Mouse (Mus musculus) right cerebral cortex, adult 2 months (tissue): Measurements from ENCODE around the gene Vrk2.

Source experiments
- DNase-seq, 2 experiments: peaks; one replicate each; pipeline ENCODE4 v3.0.0; 2021 to 2022; ENCODE audit warnings: low spot score in 2 of 2

Vrk2 gene

GRCm38 (mm10) chr11:26551551-26551950 lies 42.2 kb downstream of the Vrk2 start:
- DNase-seq: no peak

- DNase-seq: no peak
These were observed 56.0 kb downstream of the Vrk2 start for GRCm38 (mm10) chr11:26537816-26538215.

DNA sequence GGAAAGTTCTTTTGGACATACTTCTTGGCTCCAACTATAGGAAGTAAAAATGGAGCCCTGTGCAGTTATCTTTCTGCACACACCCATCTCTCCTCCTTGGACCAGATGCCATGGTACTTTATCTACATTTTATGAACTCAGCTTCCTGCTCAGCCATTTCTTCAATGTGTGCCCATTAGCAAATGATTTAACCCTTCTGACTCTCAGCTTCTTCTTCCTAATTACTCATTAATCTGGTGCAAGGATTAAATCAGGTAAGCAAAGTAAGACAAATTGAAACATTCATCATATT lies 60.0 kb downstream of the Vrk2 start:
- DNase-seq: no peak

- no peak for DNase-seq
These were observed 60.6 kb downstream of the Vrk2 start for GRCm38 (mm10) chr11:26532994-26533827.

- no peak for DNase-seq
These were observed 66.9 kb downstream of the Vrk2 start for GRCm38 (mm10) chr11:26526861-26527260.

DNA sequence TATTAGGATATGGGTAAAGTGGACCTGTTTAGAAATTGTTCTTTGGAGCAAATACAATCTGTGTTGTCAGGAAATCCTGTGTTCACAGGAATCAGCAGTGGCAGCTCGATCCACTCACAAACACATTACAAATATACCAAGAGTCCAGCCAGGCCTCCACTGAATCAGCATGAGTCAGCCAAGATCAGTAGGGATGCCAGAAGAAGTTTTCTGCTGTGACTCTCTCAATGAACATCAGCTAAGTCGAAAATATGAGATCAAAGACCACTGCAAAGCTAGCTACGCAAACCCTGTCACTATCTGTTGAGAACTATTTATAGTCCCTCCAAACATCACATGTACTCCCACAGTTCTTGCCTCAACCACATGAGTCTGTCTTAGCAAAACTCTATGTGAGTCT lies 74.8 kb downstream of the Vrk2 start:
- no peak for DNase-seq

DNA sequence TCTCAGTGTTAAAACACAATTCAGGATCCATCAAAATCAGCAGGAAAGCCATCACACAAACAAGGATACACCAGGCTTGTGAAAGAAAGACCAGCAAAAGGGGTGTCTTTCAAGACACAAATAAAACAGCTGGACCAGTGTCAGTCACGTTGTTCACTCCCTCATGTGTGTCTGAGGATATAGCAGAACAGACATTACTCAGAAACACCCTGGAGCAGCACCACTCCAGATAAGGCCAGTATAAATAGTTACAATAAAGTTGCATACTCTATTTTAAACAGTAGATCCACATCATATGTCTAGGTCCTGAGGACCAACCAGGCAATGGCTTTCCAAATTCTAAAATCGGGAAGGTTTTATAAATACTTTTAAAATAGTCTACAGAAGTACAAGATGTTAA lies 77.7 kb downstream of the Vrk2 start:
- DNase-seq: no peak

DNA sequence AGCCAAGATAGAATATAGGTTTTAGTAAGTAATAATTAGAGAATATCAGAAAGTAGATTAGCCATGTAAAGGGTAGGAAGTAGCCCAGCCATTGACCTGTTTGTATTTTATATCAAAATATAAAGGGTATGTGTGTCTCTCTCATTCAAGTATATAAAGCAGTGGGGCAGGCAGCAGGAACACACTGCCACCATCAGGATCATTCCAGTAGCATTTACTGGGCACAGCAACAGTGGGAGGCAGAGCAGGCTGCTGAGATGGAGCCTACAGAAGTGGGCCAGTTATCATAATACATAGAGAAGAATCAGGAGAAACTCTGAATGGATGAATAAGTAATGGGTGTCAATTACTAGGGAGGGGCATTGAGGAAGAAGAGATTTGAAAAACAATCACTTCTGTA lies 80.1 kb downstream of the Vrk2 start:
- DNase-seq: no peak

DNA sequence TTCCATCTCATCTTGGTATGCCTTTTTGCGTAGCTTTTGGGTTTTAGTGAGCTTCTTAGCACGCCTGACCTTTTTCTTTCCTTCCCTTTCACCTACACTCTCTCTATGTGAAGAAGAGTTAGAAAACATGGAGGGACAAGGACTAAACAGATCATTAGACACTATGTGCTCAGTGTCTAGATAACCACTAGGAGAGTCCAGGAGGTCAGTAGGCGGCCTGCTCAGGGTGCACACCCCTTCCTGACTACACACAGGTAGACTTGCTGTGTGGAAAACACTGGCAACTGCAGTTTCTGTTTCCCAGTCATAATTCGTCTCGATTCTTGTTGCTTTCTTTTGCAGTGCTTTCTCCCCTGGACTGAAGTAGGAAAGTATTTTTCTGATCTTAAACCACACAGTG lies 97.8 kb downstream of the Vrk2 start:
- no peak for DNase-seq

GRCm38 (mm10) chr11:26489761-26490466 lies 103.9 kb downstream of the Vrk2 start:
- DNase-seq: peak; percentile 37 to 45

- no peak for DNase-seq
These were observed 112.0 kb downstream of the Vrk2 start for GRCm38 (mm10) chr11:26481691-26482242.

- no peak for DNase-seq
These were observed 116.6 kb downstream of the Vrk2 start for GRCm38 (mm10) chr11:26477037-26477739.

DNA sequence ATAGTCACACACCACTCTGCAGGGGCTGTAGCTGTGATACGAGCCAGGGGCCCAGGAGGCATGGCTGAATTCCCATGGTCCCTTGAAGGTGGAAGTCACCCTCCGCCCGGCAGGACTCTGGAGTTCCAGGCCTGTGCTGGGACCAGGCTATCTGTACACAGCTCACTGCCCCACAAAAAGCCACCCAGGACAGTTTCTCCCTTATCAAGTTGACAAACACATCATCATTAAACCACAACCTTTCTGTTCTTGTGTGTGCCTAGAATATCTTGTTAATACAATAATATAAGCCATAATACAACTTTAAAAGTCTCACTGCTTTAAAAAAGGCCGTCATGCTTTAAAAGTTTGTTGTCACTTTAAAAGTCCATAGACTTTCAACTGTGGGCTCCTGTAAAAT lies 139.7 kb downstream of the Vrk2 start:
- no peak for DNase-seq

- DNase-seq: no peak
These were observed 141.1 kb downstream of the Vrk2 start for GRCm38 (mm10) chr11:26452693-26453092.

GRCm38 (mm10) chr11:26451228-26451627 lies 142.6 kb downstream of the Vrk2 start:
- DNase-seq: no peak

GRCm38 (mm10) chr11:26450636-26451035 lies 143.2 kb downstream of the Vrk2 start:
- no peak for DNase-seq

DNA sequence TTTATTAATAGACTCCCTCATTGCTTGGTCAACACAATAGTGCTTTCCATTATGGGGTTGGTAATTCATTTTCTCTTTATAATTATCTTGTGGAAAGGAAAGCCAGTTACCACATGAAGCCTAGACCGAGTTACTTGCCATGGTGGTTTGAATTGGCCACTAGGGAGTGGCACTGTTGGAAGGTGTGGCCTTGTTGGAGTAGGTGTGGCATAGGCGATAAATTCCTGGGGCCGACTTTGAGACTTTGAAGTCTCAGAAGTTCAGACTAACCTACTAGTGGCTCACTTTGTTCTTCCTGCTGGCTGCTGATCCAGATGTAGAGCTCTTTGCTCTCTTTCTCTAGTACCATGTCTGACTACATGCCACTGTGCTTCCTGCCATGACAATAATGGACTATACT lies 144.0 kb downstream of the Vrk2 start:
- no peak for DNase-seq

DNA sequence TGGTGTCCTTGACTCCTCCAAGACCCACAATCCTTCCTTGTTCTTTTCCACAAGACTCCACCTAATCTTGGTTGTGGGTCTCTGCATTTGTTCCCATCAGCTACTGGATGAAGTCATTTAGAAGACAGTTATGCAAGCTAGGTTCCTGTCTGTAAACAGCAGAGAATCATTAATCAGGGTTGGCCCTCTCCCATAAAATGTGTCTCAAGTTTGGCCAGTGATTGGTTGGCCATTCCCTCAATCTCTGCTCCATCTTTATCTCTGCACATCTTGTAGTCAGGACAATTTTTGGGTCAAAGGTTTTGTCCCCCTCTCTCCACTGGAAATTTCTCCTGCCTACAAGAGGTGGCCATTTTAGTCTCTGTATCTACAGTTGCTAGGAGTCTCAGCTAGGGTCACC lies 149.4 kb downstream of the Vrk2 start:
- no peak for DNase-seq

DNA sequence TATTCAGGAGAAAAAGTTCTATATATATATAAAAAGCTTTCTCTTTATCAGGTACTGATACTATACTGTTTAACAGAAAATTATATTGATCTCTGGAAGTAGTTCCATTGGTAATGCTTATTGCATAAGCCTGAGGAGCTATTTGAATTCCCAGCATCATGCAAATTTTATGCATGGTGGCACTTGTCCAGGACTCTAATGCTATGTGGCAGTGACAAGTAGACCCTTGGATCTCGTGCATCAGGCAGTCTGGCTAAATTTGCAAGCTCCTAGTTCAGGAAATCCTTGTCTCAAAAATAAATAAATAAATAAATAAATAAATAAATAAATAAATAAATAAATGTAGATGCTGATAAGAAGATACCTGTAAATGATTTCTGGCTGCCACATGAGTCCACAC lies 152.7 kb downstream of the Vrk2 start:
- DNase-seq: no peak

DNA sequence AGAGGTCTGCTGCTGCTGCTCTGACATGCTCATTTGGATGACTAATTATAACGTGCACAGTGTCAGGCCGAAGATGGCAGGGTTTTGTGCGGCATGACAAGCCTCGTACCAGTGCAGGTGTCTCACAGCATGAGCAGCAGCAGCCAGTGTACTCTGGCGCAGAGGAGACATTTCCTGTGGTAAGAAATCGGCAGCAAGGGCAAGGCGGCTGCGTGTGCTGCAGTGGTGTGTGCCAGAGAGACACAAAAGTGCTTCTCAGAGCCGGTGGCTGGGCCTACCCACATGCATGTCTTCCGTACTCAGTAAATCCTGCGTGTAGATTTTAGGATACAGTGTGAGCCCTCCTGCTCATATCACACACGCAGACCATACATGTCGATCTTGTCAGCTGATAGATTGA lies 156.0 kb downstream of the Vrk2 start:
- DNase-seq: peak in 1 of 2 experiments; percentile 5

- no peak for DNase-seq
These were observed 159.6 kb downstream of the Vrk2 start for GRCm38 (mm10) chr11:26434229-26434628.

DNA sequence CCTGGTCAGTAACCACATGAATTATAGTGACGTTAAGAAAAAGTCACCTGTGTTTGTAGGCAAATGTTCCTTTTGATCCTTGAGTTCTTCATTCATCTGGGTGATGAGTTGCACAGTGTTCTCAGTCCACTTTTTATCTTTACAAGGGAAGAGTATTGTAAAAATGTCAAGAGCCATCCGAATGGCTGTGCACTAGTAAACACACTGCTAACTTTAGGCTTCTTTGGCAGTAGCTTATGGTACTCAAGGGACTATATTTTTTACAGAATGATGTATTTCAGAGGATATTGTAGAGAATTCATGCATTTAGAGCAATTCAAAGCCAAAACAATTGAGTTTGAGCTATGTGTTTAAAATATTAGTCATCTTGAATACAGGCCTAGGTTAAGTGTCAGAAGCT lies 172.3 kb downstream of the Vrk2 start:
- no peak for DNase-seq
